Mouse (Mus musculus): Measurements from ENCODE around the gene Calcr.
"Not testable (repeated sequence)": the region's sequence is repeated elsewhere in the genome, so short reads cannot be mapped to it uniquely, and the experiment has no call there.

Calcr gene

DNA sequence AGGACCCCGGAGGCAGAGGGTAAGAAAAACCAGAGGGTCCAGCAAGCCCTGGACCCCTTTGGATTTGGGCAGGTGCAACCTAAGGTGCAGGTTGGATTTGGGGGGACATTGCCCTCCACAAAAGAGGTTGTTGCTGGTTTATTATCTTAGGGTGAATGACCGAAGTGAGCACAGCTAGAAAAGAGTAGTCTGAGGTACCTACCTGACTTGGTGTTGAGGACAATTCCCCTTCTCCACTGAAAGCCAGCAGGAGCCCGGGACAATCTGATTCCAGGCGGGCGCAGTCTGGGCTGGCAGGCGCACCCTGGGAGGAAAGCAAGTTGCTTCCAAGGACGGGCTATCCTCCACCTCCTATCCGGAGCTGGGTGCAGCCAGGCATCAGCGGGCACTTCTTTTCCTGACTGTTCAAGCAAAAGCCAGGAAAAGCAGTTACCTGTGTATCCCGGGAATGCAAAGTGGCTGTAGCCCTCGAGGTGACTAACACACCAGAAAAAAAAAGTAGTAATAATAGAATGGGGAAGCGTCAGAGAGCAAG, at the start of gene Calcr:
Gene Calcr, minus strand, starts transcription at position 485 of the 535 bp plus-strand sequence.
- no peak for DNase-seq

DNA sequence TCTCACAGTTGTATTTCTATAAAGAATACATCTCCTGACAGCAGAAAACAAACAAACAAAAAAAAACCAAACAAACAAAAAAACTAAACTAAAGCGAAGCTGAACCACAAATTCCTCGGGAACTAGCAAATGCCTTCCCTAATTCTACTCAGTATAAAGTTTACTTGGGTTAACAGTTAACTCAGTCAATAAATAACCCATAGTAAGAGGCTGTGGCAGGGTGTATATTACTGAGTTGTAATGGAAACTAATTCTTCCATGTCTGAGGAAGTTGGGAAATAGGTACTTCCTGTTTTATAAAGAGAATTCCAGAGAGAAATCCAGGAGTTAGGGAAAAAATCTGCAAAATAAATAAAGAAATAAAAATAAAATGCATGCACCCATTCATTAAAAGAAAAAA, 3.0 kb upstream of the Calcr start:
- DNase-seq = no peak

- no peak for DNase-seq
Observed at GRCm38 (mm10) chr6:3763171-3763967, 1.1 kb downstream of the Calcr start.

DNA sequence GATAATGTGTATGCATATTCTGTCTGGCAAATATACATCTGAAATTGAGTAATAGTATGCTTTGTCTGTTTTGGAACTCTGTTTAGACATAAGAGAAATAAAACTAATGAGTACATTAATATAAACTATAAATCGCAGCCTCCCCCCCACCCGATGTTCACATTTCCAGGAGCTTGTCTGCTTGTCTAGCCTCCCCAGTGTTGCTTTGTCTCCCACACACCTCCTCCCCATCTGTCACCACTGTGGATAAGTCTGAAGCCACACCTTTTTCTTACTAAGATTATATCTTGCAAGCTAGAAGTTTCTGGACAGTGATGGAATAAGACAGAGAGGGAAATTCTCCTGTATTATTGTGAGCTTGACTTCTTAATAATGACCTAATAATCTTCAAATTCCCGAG, 12.9 kb downstream of the Calcr start:
- DNase-seq = no peak

DNA sequence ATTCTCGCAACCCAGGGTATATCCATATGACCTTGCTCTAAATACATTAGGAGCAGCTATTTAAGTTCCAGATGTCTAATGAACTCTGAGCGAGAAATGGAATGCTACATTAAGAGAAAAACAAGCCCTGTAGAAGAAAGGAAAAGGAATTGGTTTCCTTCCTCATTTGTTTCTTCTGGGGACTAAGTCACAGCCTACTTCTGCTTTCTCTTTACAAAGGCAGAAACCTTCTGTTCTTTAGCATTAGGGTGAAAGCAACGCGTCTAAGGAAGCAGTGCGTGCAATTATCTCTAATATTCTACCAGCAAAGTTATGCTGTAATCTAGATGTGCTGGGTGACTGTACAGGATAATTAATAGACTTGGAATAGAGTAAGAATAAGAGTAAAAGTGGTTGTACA, 14.9 kb downstream of the Calcr start:
- no peak for DNase-seq

GRCm38 (mm10) chr6:3745546-3745945, 19.0 kb downstream of the Calcr start:
- DNase-seq = no peak

- DNase-seq = no peak
Observed at GRCm38 (mm10) chr6:3741996-3742713, 22.4 kb downstream of the Calcr start.

DNA sequence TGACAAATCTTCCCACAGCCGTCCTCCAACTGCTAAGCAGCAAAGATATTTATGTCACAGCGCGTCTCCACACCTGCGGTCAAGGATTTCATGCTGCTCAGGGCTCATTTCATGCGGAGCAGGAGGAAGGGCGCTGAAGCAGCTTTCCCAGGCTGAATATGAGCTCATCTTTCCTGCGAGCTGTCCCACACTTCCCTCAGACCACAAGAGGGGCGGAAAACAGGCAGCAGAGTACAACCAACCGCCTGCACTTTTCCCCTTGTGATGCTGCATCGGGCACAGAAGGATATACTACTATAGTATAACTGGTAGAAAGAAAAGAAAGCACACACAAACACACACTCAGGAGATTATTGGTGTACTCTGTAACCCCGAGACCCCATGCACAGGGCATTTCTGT, 23.2 kb downstream of the Calcr start:
- no peak for DNase-seq

- no peak for DNase-seq
Observed at GRCm38 (mm10) chr6:3730246-3730867, 34.2 kb downstream of the Calcr start.

DNA sequence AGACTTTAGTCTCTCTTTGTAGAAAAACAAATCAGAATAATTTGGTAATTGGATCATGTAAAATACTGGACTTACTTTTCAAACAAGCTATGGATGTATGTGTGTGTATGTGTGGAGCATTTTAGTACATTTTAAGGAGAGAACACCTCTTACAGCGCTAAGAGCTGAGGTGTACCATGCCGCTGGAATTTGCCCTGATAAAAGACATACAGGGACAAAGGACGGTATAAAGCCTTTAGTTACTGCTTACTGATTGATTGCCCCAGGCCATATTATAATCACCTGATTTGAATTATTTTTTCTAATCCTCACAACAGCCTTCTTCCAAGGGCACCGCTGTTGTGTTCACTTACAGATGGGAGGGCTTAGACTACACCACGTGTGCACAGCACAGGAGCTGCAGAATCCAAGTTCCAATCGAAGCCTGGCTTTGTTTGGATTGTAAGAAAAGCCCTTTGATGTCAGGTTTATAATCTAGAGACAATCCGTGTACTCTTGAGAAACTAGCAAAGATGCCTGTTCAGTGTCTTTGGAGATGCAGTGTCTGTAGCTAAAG, 76.3 kb downstream of the Calcr start:
- DNase-seq = no peak

GRCm38 (mm10) chr6:3678286-3678685, 86.2 kb downstream of the Calcr start:
- DNase-seq = not testable (repeated sequence)

DNA sequence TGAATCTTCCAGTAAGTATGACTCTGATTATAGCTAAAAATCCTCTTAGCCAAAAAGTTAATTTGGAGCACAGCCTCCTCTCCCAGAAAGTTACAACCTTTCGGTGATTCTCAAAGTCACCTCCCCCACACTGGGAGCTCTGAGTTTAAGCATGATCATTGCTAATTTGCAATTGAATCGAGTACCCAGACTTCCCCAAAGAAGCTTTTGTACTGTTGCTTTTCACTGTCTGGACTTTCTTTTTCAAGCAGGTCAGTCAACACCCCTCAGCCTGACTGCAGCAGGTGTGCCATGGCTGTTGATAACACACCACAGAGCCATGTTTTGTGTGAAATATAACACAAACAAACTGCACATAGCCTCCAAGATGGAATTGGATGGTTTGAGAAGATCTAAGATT, 86.7 kb downstream of the Calcr start:
- DNase-seq = no peak

DNA sequence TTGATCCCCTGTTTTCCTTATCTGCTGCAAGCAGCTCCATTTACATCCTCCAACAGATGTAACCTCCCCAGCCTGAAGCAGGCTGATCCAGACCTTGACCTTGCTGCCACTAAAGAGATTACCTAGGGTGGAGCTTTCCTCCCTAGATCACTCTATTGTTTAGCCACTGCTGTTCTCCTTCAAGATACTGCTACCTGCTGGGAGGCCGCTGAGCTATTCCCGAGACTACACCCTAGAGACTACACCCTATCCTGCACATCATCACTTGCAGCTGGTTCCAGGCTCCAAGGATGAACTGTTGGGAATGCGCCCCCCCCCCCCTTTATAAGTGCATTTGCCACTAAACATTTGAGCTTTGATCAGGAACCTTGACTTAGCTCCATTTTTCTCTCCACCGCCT, 92.6 kb downstream of the Calcr start:
- not testable (repeated sequence) for DNase-seq

- no peak for DNase-seq
Observed at GRCm38 (mm10) chr6:3664147-3664716, 100.3 kb downstream of the Calcr start.

GRCm38 (mm10) chr6:3658405-3658804, 106.1 kb downstream of the Calcr start:
- DNase-seq = no peak

Measured in cerebellum, adult 18-20 months (tissue).